Mouse (Mus musculus) CH12.LX (cell line): ENCODE results near the gene Gnas.

Source experiments
- CTCF ChIP-seq, 2 experiments: IDR thresholded peaks in 1 of 2; conservative IDR thresholded peaks in 1 of 2; 2 replicates each; pipeline ENCODE4 v1.5.1; 2011 to 2012; ENCODE audit warnings: low read depth in 2 of 2, low read length in 2 of 2, improper control_type of control experiment in 1 of 2, inconsistent platforms in 1 of 2, mild to moderate bottlenecking in 1 of 2, moderate library complexity in 1 of 2
- JUN ChIP-seq: IDR thresholded peaks from 2 replicates; pipeline ENCODE4 v1.6.1; 2011; ENCODE audit warnings: low read depth, mild to moderate bottlenecking, low read length, improper control_type of control experiment, moderate library complexity; ENCODE audit not compliant: insufficient read depth
- MAZ ChIP-seq: IDR thresholded peaks from 2 replicates; pipeline ENCODE4 v1.6.1; 2012; ENCODE audit warnings: low read depth, mild to moderate bottlenecking, inconsistent platforms, low read length, improper control_type of control experiment, moderate library complexity
- POLR2A ChIP-seq: IDR thresholded peaks from 2 replicates; pipeline ENCODE4 v1.6.1; 2011; ENCODE audit warnings: low read depth, mild to moderate bottlenecking, improper control_type of control experiment, low read length
- TCF12 ChIP-seq: IDR thresholded peaks from 2 replicates; pipeline ENCODE4 v1.6.1; 2014; ENCODE audit warnings: low read depth, mild to moderate bottlenecking, inconsistent platforms, low read length, improper control_type of control experiment
- USF1 ChIP-seq: IDR thresholded peaks from 2 replicates; pipeline ENCODE4 v1.6.1; 2014; ENCODE audit warnings: low read depth, mild to moderate bottlenecking, inconsistent platforms, low read length, improper control_type of control experiment

- TF ChIP-seq POLR2A (no peak), TCF12 (no peak), CTCF (conservative IDR thresholded peaks at IDR 0.05 in 1 of 2, IDR thresholded peaks at IDR 0.05 in 1 of 2; ENCODE audit: low read depth in 2 of 2, low read length in 2 of 2) (no peak), MAZ (no peak), JUN (no peak), USF1 (no peak)
Measured at GRCm38 (mm10) chr2:174257312-174257711, 26.8 kb upstream of the Gnas start.
